Mouse (Mus musculus) liver, postnatal 0 days (tissue): Measurements from ENCODE around the gene Nkiras1.

Source experiments
- CTCF ChIP-seq: sonication (generic); IDR thresholded peaks from 2 replicates; pipeline ENCODE4 v1.5.1; 2016; ENCODE audit warnings: antibody characterized with exemption, low read depth
- EP300 ChIP-seq: IDR thresholded peaks from 2 replicates; pipeline ENCODE4 v1.6.1; 2016; ENCODE audit warnings: antibody characterized with exemption, low read depth, mild to moderate bottlenecking

GRCm38 (mm10) chr14:18237381-18237780, 33.6 kb upstream of the Nkiras1 start:
- TF ChIP-seq CTCF: no peak
- no peak for TF ChIP-seq EP300
